Mouse (Mus musculus) MN1 (cell line): ENCODE measurements around the gene Ppib.

Source experiments
- DNase-seq: peaks from one replicate; pipeline ENCODE4 v3.0.0-alpha.2; 2016; ENCODE audit warnings: low spot score

Gene Ppib

DNA sequence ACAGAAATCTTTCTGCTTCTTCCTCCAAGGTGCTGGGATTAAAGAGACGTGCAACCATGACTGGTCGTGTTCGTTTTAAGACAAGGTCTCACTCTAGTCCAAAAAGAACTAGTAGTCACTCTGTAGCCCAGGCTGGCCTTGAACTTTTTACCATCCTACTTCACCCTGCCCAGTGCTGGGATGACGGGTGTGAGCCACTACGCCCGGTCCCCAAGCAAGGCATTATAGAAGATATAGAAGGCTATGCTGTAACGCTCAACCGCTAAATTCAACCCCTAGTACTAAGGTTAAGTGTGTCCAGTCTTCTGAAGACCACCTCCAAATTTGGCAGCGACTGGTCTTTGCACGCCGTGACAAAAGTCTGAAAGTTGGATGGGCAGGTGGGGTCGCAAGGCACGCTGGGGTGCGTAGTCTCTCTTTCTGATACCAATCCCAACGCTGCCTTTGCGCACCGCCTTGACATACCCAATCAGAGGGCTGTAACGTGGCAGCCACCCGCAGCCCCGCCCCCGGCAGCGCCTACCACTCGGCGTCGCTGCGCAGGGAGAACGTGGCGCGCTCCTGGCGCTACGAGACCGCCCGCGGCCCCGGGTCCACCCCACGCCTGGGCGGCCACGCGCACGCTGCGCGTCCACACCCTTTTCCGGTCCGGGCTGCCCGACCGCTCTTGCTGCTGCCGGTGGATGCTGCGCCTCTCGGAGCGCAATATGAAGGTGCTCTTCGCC, at the start of gene Ppib:
Gene Ppib (plus strand): TSS at position 640 of the 725 bp plus-strand sequence.
- DNase-seq, result peak; percentile 96

GRCm38 (mm10) chr9:66020601-66021000, 39.4 kb upstream of the Ppib start:
- DNase-seq, result no peak

GRCm38 (mm10) chr9:66038082-66038481, 21.9 kb upstream of the Ppib start:
- no peak for DNase-seq

- no peak for DNase-seq
These were observed 21.4 kb upstream of the Ppib start for GRCm38 (mm10) chr9:66038581-66038980.

DNA sequence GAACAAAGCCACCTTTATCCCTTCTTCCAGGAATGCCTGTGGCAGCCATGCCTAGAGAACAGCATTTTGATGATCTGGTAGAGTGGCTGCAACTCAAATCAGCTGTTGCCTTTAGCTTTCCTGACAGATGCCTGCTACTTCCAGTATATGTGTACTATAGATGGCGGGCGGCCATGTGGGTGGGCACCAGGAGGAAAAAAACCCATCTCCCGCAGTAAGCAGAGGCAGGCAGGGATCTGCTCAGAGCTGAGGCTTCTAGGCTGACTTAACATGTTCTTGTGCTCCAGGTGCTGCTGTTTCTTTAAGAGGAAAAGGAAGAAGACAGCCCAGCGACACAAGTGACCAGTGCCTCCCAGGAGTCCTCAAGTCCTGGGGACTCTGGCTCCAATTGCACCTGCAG, 20.7 kb upstream of the Ppib start:
- no peak for DNase-seq

- DNase-seq, result no peak
These were observed 19.2 kb upstream of the Ppib start for GRCm38 (mm10) chr9:66040801-66041200.

GRCm38 (mm10) chr9:66042331-66042730, 17.7 kb upstream of the Ppib start:
- no peak for DNase-seq

- no peak for DNase-seq
These were observed 16.8 kb upstream of the Ppib start for GRCm38 (mm10) chr9:66043241-66043640.

GRCm38 (mm10) chr9:66049931-66050601, 10.0 kb upstream of the Ppib start:
- no peak for DNase-seq

DNA sequence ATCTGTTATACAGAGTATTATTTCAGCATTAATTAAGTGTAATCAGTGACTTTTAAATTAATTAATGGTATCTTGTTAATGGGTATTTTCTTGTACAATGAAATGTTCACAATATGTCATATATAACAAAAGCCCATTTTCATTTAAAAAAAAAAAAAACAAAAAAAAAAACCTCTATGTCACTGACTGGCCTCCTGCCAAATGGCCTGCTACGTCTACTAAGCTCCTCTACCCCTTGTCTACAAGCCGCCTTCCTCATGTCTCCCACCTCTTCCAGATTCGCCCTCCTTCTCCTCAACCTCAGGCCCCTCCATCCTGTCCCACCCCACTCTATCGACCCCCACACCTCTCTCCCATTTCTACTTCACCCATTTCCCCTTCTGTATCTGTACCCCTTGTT, 8.5 kb upstream of the Ppib start:
- no peak for DNase-seq

DNA sequence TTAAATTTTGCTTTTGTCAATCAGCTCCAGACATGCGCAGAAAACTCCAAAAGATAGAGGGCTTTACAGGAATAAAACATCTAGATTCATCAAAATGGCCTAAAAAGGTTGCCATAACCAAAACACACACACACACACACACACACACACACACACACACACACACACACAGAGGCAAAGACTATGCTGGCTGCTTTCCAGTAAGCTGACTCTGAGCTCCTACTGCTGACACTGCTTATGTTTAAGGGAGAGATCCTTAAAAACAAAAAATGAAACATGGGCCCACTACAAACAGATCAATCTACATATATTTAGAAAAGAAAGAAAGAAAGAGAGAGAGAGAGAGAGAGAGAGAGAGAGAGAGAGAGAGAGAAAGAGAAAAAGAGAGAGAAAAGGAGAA, 7.3 kb upstream of the Ppib start:
- DNase-seq, result no peak

- DNase-seq, result no peak
These were observed 6.4 kb upstream of the Ppib start for GRCm38 (mm10) chr9:66053620-66054019.

GRCm38 (mm10) chr9:66060308-66060647, 256 bp downstream of the Ppib start:
- DNase-seq, result no peak

DNA sequence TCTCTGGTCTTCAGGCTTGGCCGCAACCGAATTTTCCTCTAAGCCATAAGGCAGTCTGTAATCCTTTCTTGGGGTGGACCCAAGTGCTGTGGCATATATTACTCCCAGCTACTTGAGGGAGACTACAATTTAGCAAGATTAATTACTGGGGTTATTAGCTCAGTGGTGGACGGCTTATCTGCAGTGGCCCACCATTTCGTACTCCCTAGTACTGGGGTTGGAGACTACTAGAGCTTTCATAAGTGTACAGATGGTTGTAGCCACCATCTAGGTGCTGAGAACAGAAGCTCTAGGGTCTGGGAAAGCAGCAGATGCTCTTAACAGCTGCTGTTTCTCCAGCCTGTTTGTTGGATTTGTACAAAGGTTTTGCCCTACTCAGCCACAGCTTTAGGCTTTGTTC, 964 bp downstream of the Ppib start:
- no peak for DNase-seq

DNA sequence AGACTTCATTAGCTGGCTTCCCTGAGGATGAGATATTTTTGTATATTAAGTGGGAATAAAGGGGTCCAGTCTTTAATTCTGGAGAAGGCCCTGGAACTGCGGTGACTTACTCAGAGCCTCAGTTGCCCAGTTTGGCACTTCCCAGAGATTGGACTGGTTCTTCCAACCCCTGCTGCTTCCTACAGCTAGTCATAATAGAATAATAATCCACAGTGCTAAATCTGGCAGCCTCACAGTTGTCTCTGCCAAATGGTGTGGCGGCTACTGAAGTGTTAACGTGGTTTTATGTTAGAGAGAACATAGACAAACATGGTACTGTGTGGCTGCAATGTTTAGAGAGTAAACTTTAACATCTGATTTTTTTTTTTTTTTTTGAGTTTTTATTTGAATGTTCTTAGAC, 1.6 kb downstream of the Ppib start:
- no peak for DNase-seq

GRCm38 (mm10) chr9:66063446-66063845, 3.4 kb downstream of the Ppib start:
- DNase-seq, result no peak

- DNase-seq, result no peak
These were observed 4.3 kb downstream of the Ppib start for GRCm38 (mm10) chr9:66064316-66064715.

DNA sequence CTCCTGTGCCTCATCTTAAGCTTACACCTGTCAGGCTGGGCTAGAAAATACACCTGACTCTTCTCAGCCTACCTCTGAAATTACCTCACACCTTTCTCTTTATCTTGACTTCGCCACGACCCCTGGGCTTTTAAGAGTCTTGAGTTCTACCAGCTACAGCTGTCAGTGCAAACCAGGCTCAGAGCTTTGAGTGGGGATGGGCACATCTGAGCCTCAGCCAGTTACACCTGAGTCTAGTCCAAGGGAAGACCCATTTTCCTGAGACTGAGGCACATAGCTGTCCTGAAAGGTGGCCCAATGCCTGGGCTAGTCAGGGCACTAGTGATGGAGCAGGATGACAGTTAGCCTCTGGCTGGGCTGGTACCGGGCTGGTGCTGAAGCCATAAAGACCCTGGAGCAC, 6.8 kb downstream of the Ppib start:
- DNase-seq, result no peak

- peak; percentile 46 for DNase-seq
These were observed 7.5 kb downstream of the Ppib start for GRCm38 (mm10) chr9:66067542-66067941.

- DNase-seq, result no peak
These were observed 8.0 kb downstream of the Ppib start for GRCm38 (mm10) chr9:66068056-66068455.

GRCm38 (mm10) chr9:66068971-66069391, 9.0 kb downstream of the Ppib start:
- no peak for DNase-seq

DNA sequence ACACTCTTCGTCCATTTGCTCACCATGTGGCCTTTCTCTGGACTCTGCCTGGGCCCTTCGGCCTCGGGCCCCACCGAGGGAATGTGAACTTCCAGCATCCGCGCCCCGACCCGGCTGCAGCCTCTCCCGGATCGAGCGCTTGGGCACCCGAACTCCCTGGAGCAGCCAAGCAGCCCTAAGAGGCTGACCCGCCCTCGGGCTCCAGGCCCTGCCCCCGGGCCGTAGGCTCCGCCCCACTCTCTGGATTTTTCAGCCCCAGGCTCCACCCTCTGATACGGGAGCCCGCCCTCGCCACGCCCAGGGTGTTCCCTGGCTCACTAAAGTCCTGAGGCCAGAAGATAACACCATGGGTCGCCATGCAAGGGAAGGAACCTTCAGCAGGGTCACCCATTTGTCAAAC, 9.6 kb downstream of the Ppib start, which contains the start of gene Snx22:
Gene Snx22 (minus strand): TSS at position 137 of the 400 bp plus-strand sequence.
- DNase-seq, result no peak

- DNase-seq, result no peak
These were observed 10.1 kb downstream of the Ppib start for GRCm38 (mm10) chr9:66070151-66070550.

GRCm38 (mm10) chr9:66072754-66073153, 12.7 kb downstream of the Ppib start:
- DNase-seq, result no peak
